Mouse (Mus musculus) heart, embryonic 14.5 days (tissue): ENCODE results near the gene Gsta4. TPM values are rescaled to one million over a fixed set of nuclear protein-coding genes. Genes with fewer than 3 reads are reported as not detected.
"Not testable (repeated sequence)": the region's sequence is repeated elsewhere in the genome, so short reads cannot be mapped to it uniquely, and the experiment has no call there.

Experiments
- ATAC-seq: fragments of 200-750 bp; cut with Nextera tagmentation; 2 replicates; pipeline ENCODE4 v1.8.0; 2017; ENCODE audit warnings: low read depth, moderate TSS enrichment; ENCODE audit not compliant: insufficient number of reproducible peaks, insufficient read depth, low FRiP score
- H3K27ac ChIP-seq, 2 experiments: fragments of 200-500 bp in 1 of 2; fragments of 300-500 bp in 1 of 2; sonication (generic) in 1 of 2; replicated peaks in 1 of 2; 2 replicates each; pipeline ENCODE4 v1.5.1; 2012 to 2014; ENCODE audit warnings: low read depth in 2 of 2, low read length in 2 of 2, control low read depth in 1 of 2, mild to moderate bottlenecking in 1 of 2, mixed read lengths in 1 of 2; ENCODE audit not compliant: control insufficient read depth in 1 of 2, insufficient read depth in 1 of 2
- H3K27me3 ChIP-seq: fragments of 300-500 bp; sonication (generic); 2 replicates; pipeline ENCODE4 v1.6.1; 2014; ENCODE audit warnings: mild to moderate bottlenecking, low read length, control low read depth; ENCODE audit not compliant: control insufficient read depth, insufficient read depth
- H3K36me3 ChIP-seq: fragments of 300-500 bp; sonication (generic); 2 replicates; pipeline ENCODE4 v1.6.1; 2014; ENCODE audit warnings: mild to moderate bottlenecking, control low read depth, low read length, mixed read lengths; ENCODE audit not compliant: control insufficient read depth, insufficient read depth
- H3K4me1 ChIP-seq, 2 experiments: fragments of 200-500 bp in 1 of 2; fragments of 300-500 bp in 1 of 2; sonication (generic) in 1 of 2; 2 replicates each; pipeline ENCODE4 v1.6.1; 2012 to 2014; ENCODE audit warnings: low read length in 2 of 2, control low read depth in 1 of 2, mixed read lengths in 1 of 2; ENCODE audit not compliant: control insufficient read depth in 2 of 2, insufficient read depth in 2 of 2
- H3K4me2 ChIP-seq: fragments of 300-500 bp; sonication (generic); 2 replicates; pipeline ENCODE4 v1.6.1; 2014; ENCODE audit warnings: mild to moderate bottlenecking, low read length
- H3K4me3 ChIP-seq, 2 experiments: fragments of 200-500 bp in 1 of 2; fragments of 300-500 bp in 1 of 2; sonication (generic) in 1 of 2; 2 replicates each; pipeline ENCODE4 v1.5.1; 2012 to 2014; ENCODE audit warnings: low read length in 2 of 2, mild to moderate bottlenecking in 2 of 2, control low read depth in 1 of 2, low read depth in 1 of 2, moderate library complexity in 1 of 2; ENCODE audit not compliant: control insufficient read depth in 1 of 2, insufficient read depth in 1 of 2
- H3K9ac ChIP-seq: fragments of 300-500 bp; sonication (generic); 2 replicates; pipeline ENCODE4 v1.6.1; 2014; ENCODE audit warnings: mild to moderate bottlenecking, low read length
- H3K9me3 ChIP-seq: fragments of 300-500 bp; sonication (generic); 2 replicates; pipeline ENCODE4 v1.6.1; 2016; ENCODE audit warnings: low read length, control low read depth; ENCODE audit not compliant: control insufficient read depth
- WGBS: fragments of 180-500 bp; shearing (Covaris S2); extraction: QIAGEN DNeasy Blood & Tissue Kit; methylation state at CpG from one replicate; pipeline ENCODE4 v1.1.7; 2014; 5-methylcytosine and 5-hydroxymethylcytosine counted together
- polyA plus RNA-seq: library from polyadenylated mRNA; unstranded; fragments of >200 nt; fragmentation: Nextera tagmentation; extraction: Ambion mirVana; gene quantifications from 2 replicates; pipeline ENCODE4 v1.2.1, GENCODE M21; 2014

Gene Gsta4
- polyA plus RNA-seq, 1 experiment from 2014 or later: 80.3 TPM

DNA sequence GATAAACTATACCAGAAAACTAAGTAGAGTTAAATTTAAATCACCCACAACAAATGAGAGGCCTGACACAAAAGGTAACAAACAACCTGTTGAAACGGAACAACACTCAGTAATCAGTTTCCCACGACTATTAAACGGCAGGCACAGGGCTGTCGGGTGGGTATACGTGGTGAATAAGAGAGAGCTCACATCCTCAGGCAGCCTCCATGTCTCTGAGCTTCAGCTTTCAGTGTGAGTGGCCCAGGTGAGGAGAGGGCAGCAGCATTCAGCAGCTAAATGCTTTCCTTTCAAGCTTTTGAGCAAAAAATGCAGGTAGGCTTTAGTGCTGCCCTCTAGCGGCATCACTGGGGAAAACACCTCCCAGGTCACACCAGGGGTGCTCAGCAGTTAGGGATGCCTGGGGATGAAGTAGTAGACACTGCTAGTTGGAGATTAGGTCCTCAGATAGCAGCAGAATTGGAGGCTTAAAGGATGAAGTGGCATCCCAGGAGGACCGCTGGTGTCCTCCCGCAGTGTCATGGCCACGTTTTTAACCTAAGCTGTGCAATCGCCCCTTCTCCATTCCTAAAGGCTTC is 50.6 kb downstream of the Gsta4 start:
- H3K4me1 ChIP-seq, H3K4me2 ChIP-seq: not testable (repeated sequence)
- WGBS: no CpG with 5 or more reads among the region's 10 CpGs

GRCm38 (mm10) chr9:78255683-78256470 is 73.3 kb downstream of the Gsta4 start:
- H3K27ac ChIP-seq, H3K4me3 ChIP-seq, H3K9me3 ChIP-seq, H3K27me3 ChIP-seq, H3K4me1 ChIP-seq, H3K4me2 ChIP-seq, H3K36me3 ChIP-seq, ATAC-seq, H3K9ac ChIP-seq: not testable (repeated sequence)
- 67% methylated on average over 3 of the region's 4 CpGs for WGBS

More for the DNA sequence above, 50.6 kb downstream of the Gsta4 start:
- H3K4me3 ChIP-seq, H3K9ac ChIP-seq, ATAC-seq, H3K27me3 ChIP-seq, H3K27ac ChIP-seq, H3K36me3 ChIP-seq, H3K9me3 ChIP-seq: not testable (repeated sequence)

DNA sequence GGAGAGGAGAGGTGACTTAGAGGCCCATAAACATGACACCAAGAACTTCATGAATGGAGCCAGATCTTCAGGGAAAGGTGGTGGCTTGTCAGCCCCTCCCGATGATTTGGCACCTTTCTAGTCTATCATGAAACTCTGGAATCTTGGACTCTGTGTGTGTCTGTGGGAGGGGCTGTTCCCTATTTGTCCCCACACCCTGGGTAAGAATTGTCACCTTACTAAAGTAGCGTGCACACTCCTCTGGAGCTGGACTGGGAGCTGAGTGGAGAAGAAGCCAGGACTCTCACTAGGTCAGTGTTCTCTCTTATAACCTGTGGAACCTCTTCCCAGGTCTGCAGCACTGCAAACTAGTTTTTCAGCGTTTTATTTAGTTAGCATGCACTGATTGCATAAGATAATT is 74.3 kb downstream of the Gsta4 start, which contains the start of gene Gm3776:
Gene Gm3776, plus strand, starts transcription at position 216 of the 400 bp plus-strand sequence.
- 88% methylated on average over 1 of the region's 3 CpGs for WGBS
- H3K27me3 ChIP-seq, H3K4me1 ChIP-seq, ATAC-seq, H3K9ac ChIP-seq, H3K4me2 ChIP-seq, H3K4me3 ChIP-seq, H3K27ac ChIP-seq, H3K36me3 ChIP-seq, H3K9me3 ChIP-seq: not testable (repeated sequence)

Other genes starting within 250 kb of the Gsta4 start
- gene Gcm1, start 130.8 kb upstream of the Gsta4 start, polyA plus RNA-seq: not detected in 2 replicates
- gene Fbxo9, start 73.7 kb upstream of the Gsta4 start, polyA plus RNA-seq: 49.8 and 51.3 TPM in 2 replicates
- gene Ick, start 73.6 kb upstream of the Gsta4 start, polyA plus RNA-seq: 16.0 and 16.6 TPM in 2 replicates
- not detected in 2 replicates for gene Gsta1, start 47.9 kb downstream of the Gsta4 start, polyA plus RNA-seq
- not detected in 2 replicates for gene Gm3776, start 74.4 kb downstream of the Gsta4 start, polyA plus RNA-seq
- gene Gm10639, start 107.1 kb downstream of the Gsta4 start, polyA plus RNA-seq: not detected in 2 replicates
- not detected in 2 replicates for gene Omt2a, start 132.0 kb downstream of the Gsta4 start, polyA plus RNA-seq
- gene Omt2b, start 144.8 kb downstream of the Gsta4 start, polyA plus RNA-seq: not detected in 2 replicates
- not detected in 2 replicates for gene Gsta2, start 173.0 kb downstream of the Gsta4 start, polyA plus RNA-seq
- gene Dppa5a, start 185.4 kb downstream of the Gsta4 start, polyA plus RNA-seq: not detected in 2 replicates
- 0.51 and 0.66 TPM in 2 replicates for gene Ooep, start 196.0 kb downstream of the Gsta4 start, polyA plus RNA-seq
- 0.08 and 0.30 TPM in 2 replicates for gene Ddx43, start 213.0 kb downstream of the Gsta4 start, polyA plus RNA-seq